Mouse (Mus musculus): ENCODE results near the gene Krt222. TPM values are rescaled to one million over a fixed set of nuclear protein-coding genes. Genes with fewer than 3 reads are reported as not detected.

Krt222 gene
- total RNA-seq, 2 experiments from 2014 or later: 2.4 TPM

DNA sequence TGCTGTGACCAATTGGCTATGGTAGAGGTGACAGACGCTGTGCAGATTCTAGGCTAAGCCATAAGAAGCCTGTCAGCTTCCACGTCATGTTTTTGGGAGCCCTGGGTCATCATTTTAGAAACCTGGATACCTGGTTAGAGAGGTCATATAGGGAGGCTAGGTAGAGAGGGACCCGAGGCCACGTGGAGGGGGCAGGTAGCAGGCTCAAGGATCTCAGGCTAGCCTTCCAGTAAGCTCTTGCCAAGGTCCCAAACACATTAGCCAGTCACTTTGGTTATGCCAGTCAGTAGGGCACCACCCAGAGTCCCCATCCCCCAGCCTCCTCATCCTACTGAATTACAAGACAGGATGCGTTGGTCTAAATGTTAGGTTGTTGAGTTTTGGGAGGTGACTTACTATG, 1.8 kb downstream of the Krt222 start:
- no peak for DNase-seq (ENCODE audit: low spot score)

DNA sequence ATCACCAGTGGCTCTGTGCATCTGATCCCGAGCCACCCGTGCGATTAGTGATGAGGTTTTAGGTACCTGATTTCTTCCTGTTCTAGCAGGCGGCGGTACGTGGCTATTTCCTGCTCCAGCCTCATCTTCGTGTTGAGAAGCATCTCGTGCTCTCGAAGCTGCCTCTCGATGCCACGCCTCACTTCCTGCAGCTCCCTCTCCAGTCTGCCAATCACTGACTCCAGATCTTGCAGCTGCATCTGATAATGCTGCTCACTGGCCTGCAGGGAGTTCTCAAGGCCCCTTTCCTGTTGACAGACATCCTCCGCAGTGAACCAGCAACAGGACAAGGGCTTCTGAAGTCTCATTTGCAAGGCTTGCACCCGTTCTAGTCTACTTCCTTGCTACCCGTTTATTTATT, 5.4 kb downstream of the Krt222 start:
- DNase-seq (ENCODE audit: low spot score): no peak

DNA sequence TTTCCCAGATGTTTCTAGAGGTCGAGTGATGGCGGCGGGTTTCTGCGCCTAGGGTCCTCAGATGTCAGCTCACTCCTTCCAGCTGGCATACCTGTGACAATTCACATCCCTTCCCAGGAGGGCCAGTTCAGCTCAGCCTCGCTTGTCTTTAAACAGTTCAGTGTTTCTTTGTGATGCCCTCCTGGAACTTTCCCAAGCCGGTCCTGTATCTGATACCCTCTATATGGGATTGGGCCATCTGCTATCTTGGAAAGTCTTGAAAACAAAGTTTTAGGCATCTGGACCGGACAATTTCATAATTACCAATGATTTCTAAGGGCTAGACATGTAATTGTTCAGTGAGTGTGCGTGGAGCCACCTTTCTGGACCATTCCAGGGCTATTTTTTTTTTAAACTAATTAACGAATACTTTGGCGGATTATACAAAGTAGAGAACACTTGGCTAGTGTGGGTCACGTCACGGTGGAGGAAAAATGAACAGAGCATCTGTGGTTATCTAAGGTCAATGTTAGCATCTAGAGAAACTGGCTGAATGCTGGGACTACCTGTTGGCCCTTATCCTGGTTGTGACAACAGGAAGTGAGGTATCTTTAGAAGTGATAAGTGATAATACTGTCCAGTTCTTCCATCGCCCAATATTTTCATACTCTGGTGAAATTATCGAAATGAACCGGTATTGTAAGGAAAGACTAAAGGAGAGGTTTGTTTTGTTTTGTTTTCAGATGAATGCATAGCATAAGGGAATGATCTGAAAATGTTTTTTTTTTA, 12.7 kb downstream of the Krt222 start:
- no peak for DNase-seq (ENCODE audit: low spot score)

DNA sequence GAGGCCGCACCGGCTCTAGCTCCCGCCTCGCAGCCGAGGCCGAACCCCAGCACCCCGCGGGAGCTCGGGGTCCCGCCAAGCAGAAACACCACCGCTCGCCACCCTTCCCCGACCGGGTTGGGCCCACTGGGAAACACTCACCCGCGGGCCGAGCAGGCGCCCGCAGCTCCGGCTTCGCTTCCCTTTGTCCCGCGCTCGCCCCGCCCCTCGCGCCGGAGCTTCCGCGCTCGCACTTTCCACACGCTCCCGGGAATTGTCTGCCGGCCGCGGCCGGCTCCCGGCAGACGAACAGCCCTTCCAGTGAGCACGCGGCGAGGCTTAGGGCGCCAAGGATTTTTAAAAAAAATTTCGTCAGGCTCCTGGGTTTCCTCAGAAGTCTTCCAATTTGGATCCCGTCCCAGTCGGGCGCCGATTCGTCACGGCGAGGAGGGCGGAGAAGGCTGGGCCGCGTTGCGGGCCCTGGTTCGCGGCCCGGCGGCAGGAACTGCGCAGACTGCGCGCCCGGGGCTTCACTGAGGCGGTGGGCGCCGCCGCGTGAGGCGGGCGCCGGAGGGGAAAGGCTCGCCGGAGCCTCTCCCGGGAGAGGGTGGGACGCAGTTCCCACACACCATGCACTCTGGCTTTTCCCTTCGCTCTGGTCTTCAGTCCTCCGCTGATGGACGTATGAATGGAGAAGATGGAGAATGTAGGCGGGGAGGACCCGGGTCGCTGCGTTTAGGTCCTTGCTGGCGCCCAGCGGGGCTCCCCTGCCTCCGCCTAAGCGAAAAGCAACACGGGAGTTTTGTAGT, 13.4 kb downstream of the Krt222 start, which contains the start of gene Smarce1:
TSS of gene Smarce1 (minus strand) at position 757 of the 788 bp plus-strand sequence.
- peak; percentile 79 for DNase-seq (ENCODE audit: low spot score)

DNA sequence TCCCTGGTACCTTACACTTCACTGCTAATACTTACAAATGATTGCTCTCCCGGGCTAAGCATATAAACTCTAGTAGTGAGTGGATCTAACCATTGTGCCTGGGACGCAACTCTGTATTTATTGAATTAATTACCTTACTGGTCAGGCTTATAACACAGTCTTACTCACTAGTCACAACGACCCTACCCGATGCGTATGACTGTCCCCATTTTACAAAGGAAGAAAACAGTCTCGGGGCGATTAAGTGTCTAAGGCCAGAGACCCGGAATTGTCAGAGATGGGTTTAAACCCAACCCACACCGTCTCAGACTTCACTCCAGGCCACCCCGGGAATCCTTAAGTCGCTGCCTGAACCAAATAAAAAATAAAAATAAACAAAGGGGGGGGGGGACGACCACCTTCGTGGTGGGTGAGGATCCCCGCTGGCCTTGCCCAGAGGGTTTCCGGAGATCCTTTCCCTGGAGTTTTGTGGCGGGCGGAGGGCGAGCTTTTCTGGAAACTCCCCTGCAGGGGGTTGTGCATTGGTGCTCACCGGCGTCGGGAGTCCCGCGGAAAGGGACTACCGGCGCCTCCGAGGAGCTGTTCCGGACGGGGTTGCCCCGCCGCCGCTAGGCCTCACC, 14.1 kb downstream of the Krt222 start:
- DNase-seq (ENCODE audit: low spot score): no peak

DNA sequence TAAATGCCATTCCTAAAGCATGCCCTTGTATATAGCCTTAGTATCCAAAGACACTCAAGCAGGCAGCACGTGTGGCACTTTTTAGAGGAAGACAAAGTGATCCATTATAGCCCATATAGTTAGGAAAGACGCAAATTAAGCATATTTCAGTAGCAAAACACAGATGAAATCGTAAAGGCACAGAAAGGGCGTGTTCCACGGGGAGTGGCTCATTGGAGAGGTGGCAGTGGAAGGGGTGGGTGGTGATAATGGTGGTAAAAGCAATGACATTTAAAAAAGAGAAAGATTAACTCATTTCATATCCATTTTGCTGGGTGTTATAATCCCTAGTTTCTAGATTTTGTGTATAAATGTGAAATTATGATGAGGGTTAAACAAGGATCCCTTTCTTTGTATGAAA, 17.6 kb downstream of the Krt222 start:
- no peak for DNase-seq (ENCODE audit: low spot score)

DNA sequence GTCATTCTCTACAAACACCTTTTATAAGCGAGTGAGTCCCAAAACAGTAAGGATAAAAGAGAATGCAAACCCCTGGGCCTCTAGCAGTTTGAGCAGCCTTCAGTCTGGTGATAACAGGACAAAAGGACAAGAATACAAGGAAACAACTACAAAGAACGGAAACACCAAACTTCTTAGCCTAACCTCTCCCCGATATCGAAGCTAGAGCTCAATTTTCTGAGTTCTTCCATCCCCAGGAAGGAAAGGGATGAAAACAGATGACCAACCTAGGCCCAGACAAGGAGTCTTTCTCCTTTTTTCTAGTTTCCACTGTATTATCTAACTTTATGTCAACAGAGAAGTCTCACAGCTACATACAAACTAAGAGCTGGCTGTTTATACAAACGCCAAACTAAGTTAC, 20.6 kb downstream of the Krt222 start:
- no peak for DNase-seq (ENCODE audit: low spot score)

DNA sequence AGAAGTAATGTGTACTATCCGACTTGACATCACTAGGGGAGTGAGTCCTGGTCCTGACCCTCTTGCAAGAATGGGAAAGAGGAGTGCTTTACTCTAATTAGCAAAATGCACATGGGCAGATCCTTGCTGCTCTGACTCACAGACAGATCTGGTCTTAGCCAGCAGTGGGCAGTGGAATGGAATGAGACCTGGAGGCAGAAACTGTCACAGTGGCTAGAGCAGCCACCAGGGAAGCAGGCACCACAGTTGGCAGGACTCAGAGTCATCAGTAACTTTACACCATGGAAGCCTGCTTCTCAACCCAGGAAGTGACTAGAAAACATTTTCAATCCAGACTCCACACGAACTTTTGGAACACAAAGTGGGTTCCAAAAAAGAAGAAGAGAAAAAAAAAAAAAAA, 22.1 kb downstream of the Krt222 start:
- DNase-seq (ENCODE audit: low spot score): peak; percentile 59

DNA sequence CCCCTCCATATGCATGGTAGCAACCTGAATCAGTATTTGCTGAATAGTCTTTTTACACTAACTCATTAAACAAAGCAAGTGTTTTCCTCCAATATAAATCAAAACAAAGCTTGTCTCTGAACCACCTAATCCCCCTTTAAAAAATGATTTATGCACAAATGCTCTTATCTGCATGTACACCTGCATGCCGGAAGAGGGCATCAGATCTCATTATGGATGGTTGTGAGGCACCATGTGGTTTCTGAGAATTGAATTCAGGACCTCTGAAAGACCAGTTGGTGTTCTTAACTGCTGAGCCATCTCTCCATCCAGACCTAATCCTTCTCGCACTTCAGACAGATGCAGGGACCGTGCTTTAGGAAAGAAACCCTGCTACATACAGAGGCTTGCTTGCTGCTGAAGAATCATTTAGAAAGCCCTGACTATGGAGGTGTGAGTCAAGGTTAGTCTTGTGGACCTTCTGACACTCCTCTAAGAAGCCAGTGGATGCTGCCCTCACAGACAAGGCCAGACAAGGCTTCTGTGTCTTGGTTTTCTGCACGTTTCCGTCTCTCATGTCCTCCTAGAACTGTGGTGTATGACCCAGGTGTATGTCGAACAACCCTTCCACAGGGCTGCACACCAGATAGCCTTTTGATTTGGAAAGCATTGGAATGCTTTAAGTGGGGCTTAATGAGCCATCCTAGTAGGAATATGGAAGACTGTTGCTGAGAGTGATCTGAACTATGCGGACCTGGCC, 26.5 kb downstream of the Krt222 start:
- DNase-seq (ENCODE audit: low spot score): no peak

DNA sequence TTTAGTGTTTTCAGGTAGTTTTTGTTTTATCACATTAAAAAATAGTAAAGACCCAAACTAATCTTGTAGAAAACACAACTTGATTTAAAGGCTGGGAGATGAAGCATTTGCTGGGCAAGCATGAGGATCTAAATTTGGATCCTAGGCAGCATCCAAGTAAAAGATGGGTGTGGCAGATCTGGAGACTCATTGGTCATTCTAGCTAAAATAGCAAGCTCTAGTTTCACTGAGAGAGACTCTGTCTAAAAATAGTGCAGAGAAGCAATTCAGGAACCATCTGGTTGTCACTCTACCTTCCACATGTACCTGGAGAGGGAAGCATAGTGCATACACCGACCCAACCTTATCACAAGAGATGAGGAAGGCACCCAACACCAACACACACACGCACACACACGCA, 27.7 kb downstream of the Krt222 start:
- peak; percentile 60 for DNase-seq (ENCODE audit: low spot score)

DNA sequence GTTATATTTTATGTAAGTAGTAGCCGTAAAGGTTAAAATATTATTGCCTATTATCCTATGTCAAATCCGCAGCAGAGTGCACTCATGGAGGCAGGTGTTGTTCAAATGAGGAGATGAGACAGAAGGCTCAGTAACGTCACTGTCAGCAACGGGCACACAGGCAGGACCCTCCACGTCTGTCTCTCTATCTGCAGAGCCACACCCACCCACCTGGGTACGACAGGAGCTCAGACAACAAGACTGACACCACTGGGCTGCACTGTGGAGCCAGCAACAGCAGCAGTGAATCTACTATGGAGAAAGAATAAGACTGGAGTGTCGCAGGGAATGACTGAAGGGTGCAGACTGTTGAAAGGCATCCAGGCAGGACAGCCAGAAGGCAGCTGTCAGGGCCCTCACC, 31.2 kb downstream of the Krt222 start:
- DNase-seq (ENCODE audit: low spot score): no peak

DNA sequence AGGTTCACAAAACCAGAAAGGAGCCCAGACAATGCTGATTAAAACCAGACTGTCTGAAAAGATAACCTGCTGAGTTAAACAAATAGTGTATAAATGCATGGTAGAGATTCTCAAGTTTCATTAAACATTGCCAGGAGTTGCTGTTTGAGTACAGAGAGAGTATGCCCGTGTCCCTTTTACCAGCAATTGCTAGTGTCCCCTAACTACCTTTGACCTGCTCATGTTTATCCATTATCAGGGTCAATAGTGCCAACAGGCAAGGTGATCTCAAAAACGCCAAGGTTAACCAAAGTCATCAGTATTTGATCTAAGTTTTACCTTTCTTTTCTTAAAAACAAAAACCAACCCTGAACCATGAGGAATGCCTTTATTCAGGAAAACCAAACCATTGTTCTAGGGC, 31.9 kb downstream of the Krt222 start:
- DNase-seq (ENCODE audit: low spot score): no peak

DNA sequence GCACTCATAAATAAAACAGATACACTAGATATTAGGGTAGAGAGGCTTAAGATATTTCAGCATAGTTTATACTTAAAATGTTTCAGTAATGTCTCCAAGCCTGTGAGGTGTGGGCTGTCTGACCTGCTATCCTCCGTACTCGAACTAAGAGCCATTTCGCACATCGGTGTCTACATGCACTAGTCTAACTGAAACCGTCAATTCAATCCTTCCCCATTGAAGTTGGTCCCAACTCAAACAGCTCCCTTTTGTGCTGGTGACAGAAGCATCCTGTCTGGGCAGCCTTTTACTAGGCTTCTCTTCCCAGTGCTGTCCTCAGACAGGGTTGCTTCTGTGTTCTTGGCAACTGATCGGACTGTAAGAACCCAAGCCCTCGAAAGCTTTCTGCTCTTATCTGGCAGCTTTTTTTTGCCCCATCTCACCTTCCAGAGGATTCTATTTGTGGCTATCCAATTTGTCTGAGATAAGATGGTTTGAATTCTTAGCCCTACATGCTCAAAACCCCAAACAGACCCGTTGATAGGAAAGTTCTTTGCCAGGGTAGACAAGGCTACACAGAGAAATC, 35.7 kb downstream of the Krt222 start:
- DNase-seq (ENCODE audit: low spot score): no peak

DNA sequence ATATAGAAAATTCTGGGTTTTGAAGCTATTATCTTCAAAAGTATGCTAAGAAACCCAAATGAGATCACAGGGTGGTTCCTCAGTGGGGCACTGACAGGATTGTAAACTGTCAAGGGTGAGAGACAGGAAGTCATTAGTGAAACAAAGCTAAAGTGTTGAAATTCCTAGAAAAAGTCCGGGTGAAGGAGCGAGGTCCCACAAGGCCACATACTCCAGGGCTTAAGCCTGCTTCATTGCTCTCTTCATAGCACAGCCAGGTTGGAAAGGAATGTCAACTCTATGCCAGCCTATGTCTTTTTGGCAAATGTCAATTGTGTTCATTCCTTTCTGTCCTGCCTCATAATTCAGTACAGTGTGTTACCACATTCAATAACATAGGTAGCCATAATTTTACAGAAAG, 36.4 kb downstream of the Krt222 start:
- no peak for DNase-seq (ENCODE audit: low spot score)

DNA sequence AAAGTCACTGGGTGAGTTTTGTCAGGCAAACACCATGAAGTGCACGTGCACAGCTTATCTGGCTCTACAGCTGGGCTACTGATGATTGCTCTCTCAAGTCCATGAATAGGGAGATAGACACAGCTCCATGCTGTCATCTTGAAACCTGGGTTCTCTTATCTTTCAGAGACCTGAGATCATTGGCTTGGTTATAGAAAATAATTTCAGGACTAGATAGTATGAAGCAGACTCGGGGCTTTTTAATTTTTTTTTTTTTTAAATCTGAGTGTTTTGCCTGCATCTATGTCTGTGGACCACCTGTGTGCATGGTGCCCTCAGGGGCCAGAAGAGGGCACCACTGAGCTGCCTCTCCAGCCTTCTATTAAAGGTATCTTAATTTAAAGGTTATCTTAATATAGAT, 36.9 kb downstream of the Krt222 start:
- no peak for DNase-seq (ENCODE audit: low spot score)

DNA sequence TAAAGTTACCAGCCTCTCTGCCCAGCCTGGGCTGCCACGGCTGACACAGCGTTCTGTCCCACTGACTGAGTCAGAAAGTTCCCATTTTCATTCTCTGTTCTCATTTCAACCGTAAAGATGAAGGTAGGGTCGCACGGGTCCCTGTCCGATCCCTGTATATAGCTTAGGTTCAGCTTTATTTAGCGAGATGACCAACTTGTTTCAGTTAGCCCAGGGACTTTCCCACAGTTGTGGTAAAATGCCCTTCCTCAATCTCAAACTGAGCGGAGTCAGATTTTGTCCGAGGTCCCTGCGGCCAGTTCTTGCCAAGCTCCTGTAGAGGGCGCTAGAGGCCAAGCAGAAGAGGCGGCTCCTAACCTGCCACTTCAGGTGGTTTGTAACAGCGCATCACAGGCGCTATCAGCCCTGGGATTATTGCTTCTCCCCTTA, 54.7 kb downstream of the Krt222 start:
- DNase-seq (ENCODE audit: low spot score): peak; percentile 53

DNA sequence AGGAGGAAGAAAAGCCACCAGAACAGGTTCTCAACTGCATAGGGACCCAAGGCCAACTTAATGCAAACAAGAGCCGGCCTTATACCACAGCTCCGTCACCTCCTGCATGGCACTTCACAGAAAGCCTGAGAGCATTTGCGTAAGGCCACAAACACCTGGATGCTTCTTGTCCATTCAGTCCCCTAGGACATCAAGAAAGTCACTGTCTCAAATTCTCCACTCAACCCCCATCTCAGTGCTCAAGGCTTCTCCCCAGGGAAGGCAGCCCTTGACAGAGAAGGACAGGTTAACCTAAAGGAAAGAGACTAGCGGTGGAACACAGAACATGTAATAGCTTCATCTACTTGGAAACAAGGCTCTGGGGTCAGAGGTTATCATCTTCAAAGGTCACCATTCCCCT, 56.5 kb downstream of the Krt222 start:
- no peak for DNase-seq (ENCODE audit: low spot score)

DNA sequence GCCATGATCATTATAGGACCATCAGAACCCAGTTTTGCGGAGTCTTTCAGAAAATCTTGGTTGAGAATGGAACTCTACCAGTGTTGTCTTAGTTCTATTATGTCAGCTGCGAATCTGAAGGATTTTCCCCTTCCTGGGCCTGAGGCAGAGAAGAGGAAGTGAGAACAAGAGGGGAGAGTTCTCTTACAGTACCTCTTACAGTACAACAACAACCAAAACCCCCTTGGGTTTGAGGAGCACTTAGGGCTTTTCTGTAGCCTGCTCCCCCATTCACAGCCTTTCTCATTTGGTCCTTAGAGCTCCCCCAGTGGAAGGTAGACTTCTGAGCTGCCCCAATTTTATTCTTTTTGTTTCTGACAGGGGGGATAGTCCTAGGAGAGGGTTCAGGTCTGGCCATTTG, 57.0 kb downstream of the Krt222 start:
- no peak for DNase-seq (ENCODE audit: low spot score)

All from gastrocnemius, adult 18-20 months (tissue).